Comparison of ENCODE assay signal across 11 mouse cellular contexts in genomic region chr7:19007026-19007977, GRCm38 (mm10). TPM values are rescaled to one million over a fixed set of nuclear protein-coding genes. Genes with fewer than 3 reads are reported as not detected.
DNase-seq lines count a peak whose midpoint lies in the region; ATAC-seq and TF ChIP-seq lines count a peak whose summit lies in the region.
"Had no signal": no experiment of that assay in that cellular context is flagged by ENCODE, and none has a peak within 500 bp of the region (broad histone marks: within the 10 kb centered on the region; RNA-seq: fewer than 3 reads in every experiment).

No protein-coding gene starts in this region.

- H3K9ac ChIP-seq in hindbrain, embryonic 16.5 days (ENCODE audit: low read depth, low read length): no peak overlapping the region; the same call in 1 of the 2 replicates
- 0 out of 2 replicates have a peak overlapping the region, but pooled peaks have one; percentile 3 for H3K9ac ChIP-seq in kidney, postnatal 0 days (ENCODE audit: low read depth, low read length)
- H3K9ac ChIP-seq in neural tube, embryonic 13.5 days: 0 out of 2 replicates have a peak overlapping the region, but pooled peaks have one; percentile 3

- no peaks in the 10 kb centered on the region for H3K27me3 ChIP-seq in kidney, adult 2 months (replicated peaks; ENCODE audit: control insufficient read depth, insufficient read depth, low read length)
- no peaks in the 10 kb centered on the region for H3K27me3 ChIP-seq in hindbrain, embryonic 16.5 days (replicated peaks; ENCODE audit: control insufficient read depth, insufficient read depth, low read length)
- no peaks in the 10 kb centered on the region for H3K27me3 ChIP-seq in kidney, postnatal 0 days (ENCODE audit: insufficient read depth, low read length)
- H3K27me3 ChIP-seq in neural tube, embryonic 13.5 days: no peaks in the 10 kb centered on the region

- ATAC-seq in hindbrain, embryonic 16.5 days: no peak
- ATAC-seq in kidney, postnatal 0 days (replicated peaks; ENCODE audit: low FRiP score, low read depth): no peak
- ATAC-seq in neural tube, embryonic 13.5 days (ENCODE audit: low read depth): no peak

- H3K4me1 ChIP-seq in kidney, adult 2 months (ENCODE audit: control insufficient read depth, insufficient read depth, low read length): peaks cover 20% of the 10 kb centered on the region
- H3K4me1 ChIP-seq in hindbrain, embryonic 16.5 days (ENCODE audit: control insufficient read depth, insufficient read depth, low read depth, low read length): peaks cover 35% of the 10 kb centered on the region
- H3K4me1 ChIP-seq in kidney, postnatal 0 days (replicated peaks; ENCODE audit: insufficient read depth, low read length): peaks cover 31% of the 10 kb centered on the region
- H3K4me1 ChIP-seq in neural tube, embryonic 13.5 days (replicated peaks): peaks cover 53% of the 10 kb centered on the region

- DNase-seq in kidney, adult 2 months: peak; percentile 36
- DNase-seq in kidney, adult 11 months: no peak
- no peak for DNase-seq in kidney, postnatal 0 days (ENCODE audit: low spot score)
- DNase-seq in embryo, embryonic 10 days (ENCODE audit: low spot score): no peak
- DNase-seq in gastrocnemius, postnatal 25 days: no peak

- WGBS in kidney, adult 2 months: 41% methylated on average over 13 of the region's 13 CpGs
- WGBS in hindbrain, embryonic 16.5 days: 77% methylated on average over 13 of the region's 13 CpGs
- WGBS in kidney, postnatal 0 days: 58% methylated on average over 13 of the region's 13 CpGs
- 77% methylated on average over 13 of the region's 13 CpGs for WGBS in neural tube, embryonic 13.5 days

- TF ChIP-seq CTCF in kidney, adult 2 months (conservative IDR thresholded peaks at IDR 0.05; ENCODE audit: insufficient read depth, insufficient read length, low read depth, low read length): no peak
- no peak for TF ChIP-seq CTCF in kidney, postnatal 0 days (IDR thresholded peaks at IDR 0.05; ENCODE audit: low read depth)

- no peaks in the 10 kb centered on the region; the same call in 1 of the 2 replicates for H3K36me3 ChIP-seq in kidney, adult 2 months (ENCODE audit: control insufficient read depth, insufficient read depth, low read length)
- H3K36me3 ChIP-seq in hindbrain, embryonic 16.5 days (ENCODE audit: control insufficient read depth, insufficient read depth, low read length): peaks cover 20% of the 10 kb centered on the region
- H3K36me3 ChIP-seq in kidney, postnatal 0 days (ENCODE audit: insufficient read depth, low read length): peaks cover 9% of the 10 kb centered on the region; the same call in 1 of the 2 replicates
- peaks cover 31% of the 10 kb centered on the region for H3K36me3 ChIP-seq in neural tube, embryonic 13.5 days

- H3K27ac ChIP-seq in kidney, adult 2 months (ENCODE audit: insufficient read depth, low read depth, low read length): no peak overlapping the region
- no peak overlapping the region for H3K27ac ChIP-seq in hindbrain, embryonic 16.5 days (ENCODE audit: low read depth, low read length)
- H3K27ac ChIP-seq in kidney, postnatal 0 days: peak overlapping the region; percentile 19
- H3K27ac ChIP-seq in neural tube, embryonic 13.5 days (replicated peaks): no peak overlapping the region
- H3K27ac ChIP-seq: macrophage had no signal

- peak; percentile 4 for TF ChIP-seq POLR2A in kidney, adult 2 months (IDR thresholded peaks at IDR 0.05; ENCODE audit: low read depth, low read length)

- no peak overlapping the region for H3K4me3 ChIP-seq in kidney, adult 2 months (ENCODE audit: insufficient read depth, low read depth, low read length)
- no peak overlapping the region for H3K4me3 ChIP-seq in hindbrain, embryonic 16.5 days (ENCODE audit: low read length)
- H3K4me3 ChIP-seq in kidney, postnatal 0 days (replicated peaks; ENCODE audit: low read depth, low read length): no peak overlapping the region
- no peak overlapping the region for H3K4me3 ChIP-seq in neural tube, embryonic 13.5 days

- peak overlapping the region; percentile 23; the same call in 1 of the 2 replicates for H3K4me2 ChIP-seq in hindbrain, embryonic 16.5 days (ENCODE audit: low read length)
- H3K4me2 ChIP-seq in kidney, postnatal 0 days (ENCODE audit: low read length): peak overlapping the region; percentile 22
- H3K4me2 ChIP-seq in neural tube, embryonic 13.5 days: no peak overlapping the region

- H3K9me3 ChIP-seq in hindbrain, embryonic 16.5 days (ENCODE audit: control insufficient read depth, low read length): no peaks in the 10 kb centered on the region
- no peaks in the 10 kb centered on the region for H3K9me3 ChIP-seq in kidney, postnatal 0 days (replicated peaks; ENCODE audit: low read length)
- H3K9me3 ChIP-seq in neural tube, embryonic 13.5 days: no peaks in the 10 kb centered on the region

RNA-seq across cellular contexts. Expression of gene Irf2bp1, which starts 3.5 kb away (rescaled TPM):
- polyA plus RNA-seq in kidney, adult 2 months (2012; rRNA removed): 18.1 and 21.1 TPM in 2 replicates
- 26.8 and 27.3 TPM in 2 replicates for polyA plus RNA-seq in hindbrain, embryonic 16.5 days (2015; fragmentation: Nextera tagmentation; extraction: Ambion mirVana)
- 15.2 and 17.3 TPM in 2 replicates for polyA plus RNA-seq in kidney, postnatal 0 days (2015; fragmentation: Nextera tagmentation; extraction: Ambion mirVana)
- 28.4 and 29.9 TPM in 2 replicates for polyA plus RNA-seq in neural tube, embryonic 13.5 days (2015; fragmentation: Nextera tagmentation; extraction: Ambion mirVana)
- total RNA-seq in gastrocnemius, postnatal 25 days (2021): 10 to 100 TPM; 13.7 to 14.3 TPM

RNA-seq across cellular contexts. Expression of gene Foxa3, which starts 16.0 kb away (rescaled TPM):
- 0.13 and 0.16 TPM in 2 replicates for polyA plus RNA-seq in kidney, adult 2 months (2012; rRNA removed)
- polyA plus RNA-seq in hindbrain, embryonic 16.5 days (2015; fragmentation: Nextera tagmentation; extraction: Ambion mirVana): not detected in 2 replicates
- polyA plus RNA-seq in kidney, postnatal 0 days (2015; fragmentation: Nextera tagmentation; extraction: Ambion mirVana): 0.53 and 0.57 TPM in 2 replicates
- 0.13 and 0.14 TPM in 2 replicates for polyA plus RNA-seq in neural tube, embryonic 13.5 days (2015; fragmentation: Nextera tagmentation; extraction: Ambion mirVana)
- not detected for total RNA-seq in gastrocnemius, postnatal 25 days (2021)
- polyA plus RNA-seq: macrophage had no signal

RNA-seq across cellular contexts. Expression of gene Mypop, which starts 16.3 kb away (rescaled TPM):
- 7.6 and 8.7 TPM in 2 replicates for polyA plus RNA-seq in kidney, adult 2 months (2012; rRNA removed)
- 5.8 and 6.3 TPM in 2 replicates for polyA plus RNA-seq in hindbrain, embryonic 16.5 days (2015; fragmentation: Nextera tagmentation; extraction: Ambion mirVana)
- polyA plus RNA-seq in kidney, postnatal 0 days (2015; fragmentation: Nextera tagmentation; extraction: Ambion mirVana): 3.3 and 3.6 TPM in 2 replicates
- polyA plus RNA-seq in neural tube, embryonic 13.5 days (2015; fragmentation: Nextera tagmentation; extraction: Ambion mirVana): 5.8 and 7.4 TPM in 2 replicates
- 1 to 10 TPM; 4.3 to 4.9 TPM for total RNA-seq in gastrocnemius, postnatal 25 days (2021)

RNA-seq across cellular contexts. Expression of gene Sympk, which starts 16.9 kb away (rescaled TPM):
- polyA plus RNA-seq in kidney, adult 2 months (2012; rRNA removed): 59.8 and 68.9 TPM in 2 replicates
- 24.1 and 27.5 TPM in 2 replicates for polyA plus RNA-seq in hindbrain, embryonic 16.5 days (2015; fragmentation: Nextera tagmentation; extraction: Ambion mirVana)
- 16.6 and 17.6 TPM in 2 replicates for polyA plus RNA-seq in kidney, postnatal 0 days (2015; fragmentation: Nextera tagmentation; extraction: Ambion mirVana)
- 30.4 and 32.7 TPM in 2 replicates for polyA plus RNA-seq in neural tube, embryonic 13.5 days (2015; fragmentation: Nextera tagmentation; extraction: Ambion mirVana)
- total RNA-seq in gastrocnemius, postnatal 25 days (2021): 10 to 100 TPM; 56.6 to 59.4 TPM

RNA-seq across cellular contexts. Expression of gene Nanos2, which starts 20.1 kb away (rescaled TPM):
- polyA plus RNA-seq in kidney, adult 2 months (2012; rRNA removed): not detected in 2 replicates
- polyA plus RNA-seq in hindbrain, embryonic 16.5 days (2015; fragmentation: Nextera tagmentation; extraction: Ambion mirVana): 0.65 and 0.85 TPM in 2 replicates
- polyA plus RNA-seq in kidney, postnatal 0 days (2015; fragmentation: Nextera tagmentation; extraction: Ambion mirVana): 0.09 TPM in 1 of 2 replicates, not detected in the other
- 0.56 TPM in 2 replicates for polyA plus RNA-seq in neural tube, embryonic 13.5 days (2015; fragmentation: Nextera tagmentation; extraction: Ambion mirVana)
- not detected for total RNA-seq in gastrocnemius, postnatal 25 days (2021)
- polyA plus RNA-seq: gonadal fat pad, adult 2 months; large intestine, adult 2 months; macrophage; spleen, adult 2 months had no signal
